Comparison of ENCODE assay signal across 8 mouse cellular contexts in genomic region chr4:41347839-41348238, GRCm38 (mm10). TPM values are rescaled to one million over a fixed set of nuclear protein-coding genes. Genes with fewer than 3 reads are reported as not detected.
DNase-seq lines count a peak whose midpoint lies in the region; ATAC-seq lines count a peak whose summit lies in the region.

No protein-coding gene starts in this region.

- peak overlapping the region; percentile 19; the same call in 1 of the 2 replicates for H3K9ac ChIP-seq in hindbrain, embryonic 15.5 days
- no peak overlapping the region for H3K9ac ChIP-seq in midbrain, embryonic 16.5 days (ENCODE audit: low read depth, low read length)

- H3K4me2 ChIP-seq in hindbrain, embryonic 15.5 days: peak overlapping the region; percentile 71
- H3K4me2 ChIP-seq in midbrain, embryonic 16.5 days (ENCODE audit: low read length): peak overlapping the region; percentile 48

- no peaks in the 10 kb centered on the region for H3K9me3 ChIP-seq in hindbrain, embryonic 15.5 days
- no peaks in the 10 kb centered on the region for H3K9me3 ChIP-seq in midbrain, embryonic 16.5 days (replicated peaks; ENCODE audit: control insufficient read depth, low read length, poor library complexity, severe bottlenecking)

- H3K4me3 ChIP-seq in hindbrain, embryonic 15.5 days: peak overlapping the region; percentile 90
- H3K4me3 ChIP-seq in midbrain, embryonic 16.5 days (ENCODE audit: low read depth, low read length): peak overlapping the region; percentile 27; the same call in 1 of the 2 replicates

- H3K27ac ChIP-seq in hindbrain, embryonic 15.5 days (replicated peaks): no peak overlapping the region
- no peak overlapping the region for H3K27ac ChIP-seq in midbrain, embryonic 16.5 days (ENCODE audit: low read length)

- WGBS in hindbrain, embryonic 15.5 days: 49% methylated on average over 5 of the region's 5 CpGs
- 58% methylated on average over 5 of the region's 5 CpGs for WGBS in midbrain, embryonic 16.5 days

- no peak for ATAC-seq in hindbrain, embryonic 15.5 days (ENCODE audit: low FRiP score, low read depth)
- no peak for ATAC-seq in midbrain, embryonic 16.5 days
- no peak for ATAC-seq in cerebellum, adult (ENCODE audit: insufficient number of reproducible peaks, low FRiP score, low TSS enrichment)

- H3K27me3 ChIP-seq in hindbrain, embryonic 15.5 days: no peaks in the 10 kb centered on the region
- no peaks in the 10 kb centered on the region for H3K27me3 ChIP-seq in midbrain, embryonic 16.5 days (ENCODE audit: control insufficient read depth, insufficient read depth, low read depth, low read length)

- peak; percentile 5 to 15 for DNase-seq in heart, adult 9 months (ENCODE audit: low spot score in 2 of 2)
- DNase-seq in heart, postnatal 4 days: no peak
- peak; percentile 6 for DNase-seq in brain, adult 2 months (ENCODE audit: low read depth, low spot score)
- DNase-seq in thymus, postnatal 36 days: no peak
- DNase-seq in urinary bladder, postnatal 4 days (ENCODE audit: low spot score in 2 of 2): no peak

- no peaks in the 10 kb centered on the region; the same call in 1 of the 2 replicates for H3K36me3 ChIP-seq in hindbrain, embryonic 15.5 days
- H3K36me3 ChIP-seq in midbrain, embryonic 16.5 days (ENCODE audit: control insufficient read depth, insufficient read depth, low read length): no peaks in the 10 kb centered on the region

- peaks cover 19% of the 10 kb centered on the region for H3K4me1 ChIP-seq in hindbrain, embryonic 15.5 days (replicated peaks)
- peaks cover 16% of the 10 kb centered on the region for H3K4me1 ChIP-seq in midbrain, embryonic 16.5 days (ENCODE audit: control insufficient read depth, insufficient read depth, low read length)

RNA-seq across cellular contexts. Expression of gene Ubap1, which starts 1.0 kb away (rescaled TPM):
- 10 to 100 TPM; 35.1 to 38.4 TPM for total RNA-seq in heart, postnatal 4 days (2021)
- polyA plus RNA-seq in hindbrain, embryonic 15.5 days (2015; fragmentation: Nextera tagmentation; extraction: Ambion mirVana): 63.4 and 69.5 TPM in 2 replicates
- 64.4 and 69.0 TPM in 2 replicates for polyA plus RNA-seq in midbrain, embryonic 16.5 days (2015; fragmentation: Nextera tagmentation; extraction: Ambion mirVana)

RNA-seq across cellular contexts. Expression of gene Dcaf12, which starts 33.1 kb away (rescaled TPM):
- 10 to 100 TPM; 38.5 to 46.0 TPM for total RNA-seq in heart, postnatal 4 days (2021)
- polyA plus RNA-seq in hindbrain, embryonic 15.5 days (2015; fragmentation: Nextera tagmentation; extraction: Ambion mirVana): 74.5 and 76.6 TPM in 2 replicates
- 76.6 and 83.6 TPM in 2 replicates for polyA plus RNA-seq in midbrain, embryonic 16.5 days (2015; fragmentation: Nextera tagmentation; extraction: Ambion mirVana)

Comparison
In these comparisons a context has a peak if more than half of its experiments do, and no peak if none do; other contexts are left out.
1. DNase-seq: peak in heart, adult 9 months (2 of 2) and brain, adult 2 months (single experiment); none in heart, postnatal 4 days (single experiment), thymus, postnatal 36 days (0 of 2) and urinary bladder, postnatal 4 days (0 of 2).